9 mouse cellular contexts compared by ENCODE assay signal in genomic region chr5:49370543-49371076, GRCm38 (mm10).
DNase-seq lines count a peak whose midpoint lies in the region; ATAC-seq and TF ChIP-seq lines count a peak whose summit lies in the region.
"Had no signal": no experiment of that assay in that cellular context is flagged by ENCODE, and none has a peak within 500 bp of the region (broad histone marks: within the 10 kb centered on the region; RNA-seq: fewer than 3 reads in every experiment).

No protein-coding gene starts in this region.

- TF ChIP-seq CTCF in kidney, postnatal 0 days (IDR thresholded peaks at IDR 0.05; ENCODE audit: low read depth): peak; percentile 74
- peak in 1 of 2 experiments; percentile 36; a peak in 2 of 4 replicates for TF ChIP-seq CTCF in CH12.LX (conservative IDR thresholded peaks at IDR 0.05 in 1 of 2, IDR thresholded peaks at IDR 0.05 in 1 of 2; ENCODE audit: low read depth in 2 of 2, low read length in 2 of 2)

- DNase-seq in kidney, postnatal 0 days (ENCODE audit: low spot score): peak; percentile 54
- peak; percentile 2 for DNase-seq in CH12.LX (ENCODE audit: extremely low read depth)
- peak; percentile 84 for DNase-seq in adipocyte (ENCODE audit: low spot score)
- DNase-seq in hindlimb bud, embryonic 11.5 days (ENCODE audit: extremely low spot score, low read depth, low spot score): peak; percentile 33
- DNase-seq in urinary bladder, postnatal 36 days (ENCODE audit: low spot score in 2 of 2): no peak
- DNase-seq in gastrocnemius, adult 18-20 months (ENCODE audit: low spot score): no peak
- DNase-seq in natural killer cell, adult 2 months (ENCODE audit: low spot score in 2 of 2): no peak

- H3K4me3 ChIP-seq in kidney, postnatal 0 days (replicated peaks; ENCODE audit: low read depth, low read length): no peak overlapping the region
- no peak overlapping the region for H3K4me3 ChIP-seq in kidney, embryonic 16.5 days (ENCODE audit: low read length)
- H3K4me3 ChIP-seq in CH12.LX (replicated peaks in 1 of 3; ENCODE audit: low read depth in 2 of 3, low read length in 2 of 3, poor library complexity in 1 of 3): no peak overlapping the region
- H3K4me3 ChIP-seq: neural tube, embryonic 12.5 days had no signal

- H3K9ac ChIP-seq in kidney, postnatal 0 days (ENCODE audit: low read depth, low read length): no peak overlapping the region
- no peak overlapping the region for H3K9ac ChIP-seq in kidney, embryonic 16.5 days (replicated peaks; ENCODE audit: low read length)
- no peak overlapping the region for H3K9ac ChIP-seq in CH12.LX (ENCODE audit: insufficient read depth, low read depth)
- H3K9ac ChIP-seq: neural tube, embryonic 12.5 days had no signal

- no peak for TF ChIP-seq EP300 in CH12.LX (IDR thresholded peaks at IDR 0.05; ENCODE audit: low read length)

- dilution Hi-C loops in CH12.LX (cut with MboI; ENCODE audit: extremely low pct_ligation_motif_present, extremely low pct_unique_long_range_greater_than_20kb, low sequenced_read_pairs): no loop called here

- H3K27ac ChIP-seq in kidney, postnatal 0 days: no peak overlapping the region
- H3K27ac ChIP-seq in kidney, embryonic 16.5 days (ENCODE audit: low read length): no peak overlapping the region
- H3K27ac ChIP-seq in CH12.LX (ENCODE audit: insufficient read depth, low read depth): no peak overlapping the region
- H3K27ac ChIP-seq: neural tube, embryonic 12.5 days had no signal

- no peaks in the 10 kb centered on the region for H3K36me3 ChIP-seq in kidney, postnatal 0 days (ENCODE audit: insufficient read depth, low read length)
- H3K36me3 ChIP-seq in kidney, embryonic 16.5 days (ENCODE audit: insufficient read depth, low read length): no peaks in the 10 kb centered on the region
- H3K36me3 ChIP-seq in CH12.LX (replicated peaks in 1 of 2; ENCODE audit: control insufficient read depth in 1 of 2, insufficient read depth in 1 of 2, low read length in 1 of 2): no peaks in the 10 kb centered on the region
- H3K36me3 ChIP-seq: neural tube, embryonic 12.5 days had no signal

- peak; percentile 37 for TF ChIP-seq RAD21 in CH12.LX (IDR thresholded peaks at IDR 0.05; ENCODE audit: low read depth, low read length)

- 33% methylated on average over 3 of the region's 3 CpGs for WGBS in kidney, postnatal 0 days
- WGBS in kidney, embryonic 16.5 days: 51% methylated on average over 3 of the region's 3 CpGs

- no peak overlapping the region for H3K4me2 ChIP-seq in kidney, postnatal 0 days (ENCODE audit: low read length)
- no peak overlapping the region for H3K4me2 ChIP-seq in kidney, embryonic 16.5 days (replicated peaks; ENCODE audit: low read depth, low read length)
- no peak overlapping the region for H3K4me2 ChIP-seq in CH12.LX (ENCODE audit: insufficient read depth, low read depth, poor library complexity, severe bottlenecking)
- H3K4me2 ChIP-seq: neural tube, embryonic 12.5 days had no signal

- H3K27me3 ChIP-seq in kidney, postnatal 0 days (ENCODE audit: insufficient read depth, low read length): no peaks in the 10 kb centered on the region
- H3K27me3 ChIP-seq in kidney, embryonic 16.5 days (ENCODE audit: insufficient read depth, low read length): no peaks in the 10 kb centered on the region
- no peaks in the 10 kb centered on the region for H3K27me3 ChIP-seq in CH12.LX (replicated peaks)
- H3K27me3 ChIP-seq: neural tube, embryonic 12.5 days had no signal

- no peak for ATAC-seq in kidney, postnatal 0 days (replicated peaks; ENCODE audit: low FRiP score, low read depth)
- ATAC-seq in kidney, embryonic 16.5 days (ENCODE audit: low FRiP score, low TSS enrichment): no peak

- TF ChIP-seq POLR2A in CH12.LX (IDR thresholded peaks at IDR 0.05; ENCODE audit: low read depth, low read length): no peak

- H3K4me1 ChIP-seq in kidney, postnatal 0 days (replicated peaks; ENCODE audit: insufficient read depth, low read length): no peaks in the 10 kb centered on the region
- H3K4me1 ChIP-seq in kidney, embryonic 16.5 days (ENCODE audit: insufficient read depth, low read length): no peaks in the 10 kb centered on the region
- no peaks in the 10 kb centered on the region for H3K4me1 ChIP-seq in CH12.LX (ENCODE audit: control insufficient read depth in 1 of 2, insufficient read depth in 2 of 2)
- H3K4me1 ChIP-seq: neural tube, embryonic 12.5 days had no signal

- no peaks in the 10 kb centered on the region for H3K9me3 ChIP-seq in kidney, postnatal 0 days (replicated peaks; ENCODE audit: low read length)
- no peaks in the 10 kb centered on the region for H3K9me3 ChIP-seq in kidney, embryonic 16.5 days (ENCODE audit: low read length)
- H3K9me3 ChIP-seq in CH12.LX (replicated peaks; ENCODE audit: low read length): peaks cover 48% of the 10 kb centered on the region
- H3K9me3 ChIP-seq: neural tube, embryonic 12.5 days had no signal

- H3K79me2 ChIP-seq in CH12.LX (replicated peaks; ENCODE audit: control insufficient read depth, extremely low read depth, insufficient read depth, poor library complexity, severe bottlenecking): no peaks in the 10 kb centered on the region

- in situ Hi-C loops in CH12.LX (cut with MboI; ENCODE audit: low pct_ligation_motif_present, low pct_unique_long_range_greater_than_20kb, low sequenced_read_pairs): no loop called here

TF ChIP-seq in CH12.LX, 34 proteins besides CTCF, POLR2A, EP300 and RAD21:
- TF ChIP-seq TCF12 (IDR thresholded peaks at IDR 0.05; ENCODE audit: low read depth, low read length) (no peak), E2F4 (IDR thresholded peaks at IDR 0.05; ENCODE audit: insufficient replicate concordance, low read depth, low read length) (no peak), CHD2 (IDR thresholded peaks at IDR 0.05; ENCODE audit: low read length) (no peak), USF1 (IDR thresholded peaks at IDR 0.05; ENCODE audit: low read depth, low read length) (no peak), MAFK (IDR thresholded peaks at IDR 0.05; ENCODE audit: insufficient replicate concordance, low read length) (no peak), SIN3A (IDR thresholded peaks at IDR 0.05; ENCODE audit: low read length) (no peak), ELF1 (IDR thresholded peaks at IDR 0.05; ENCODE audit: low read depth, low read length) (no peak), ETS1 (conservative IDR thresholded peaks at IDR 0.05; ENCODE audit: low read depth, low read length) (no peak), ZKSCAN1 (IDR thresholded peaks at IDR 0.05; ENCODE audit: borderline replicate concordance, low read depth, low read length) (no peak), HCFC1 (IDR thresholded peaks at IDR 0.05; ENCODE audit: low read depth, low read length) (no peak)

Comparison
In these comparisons a context has a peak if more than half of its experiments do, and no peak if none do; other contexts are left out.
1. DNase-seq: peak in kidney, postnatal 0 days (single experiment), CH12.LX (single experiment), adipocyte (single experiment) and hindlimb bud, embryonic 11.5 days (single experiment); none in urinary bladder, postnatal 36 days (0 of 2), gastrocnemius, adult 18-20 months (single experiment) and natural killer cell, adult 2 months (0 of 2).